Mouse (Mus musculus) thymus, postnatal 25 days (tissue): ENCODE measurements at regions not wholly inside any gene's neighbourhood (a gene's known extent, or its start where the extent isn't known, plus 50 kb on each side); places are given as distances from the start of the nearest gene placed in this dataset.

ENCODE experiments used
- DNase-seq: peaks from one replicate; pipeline ENCODE4 v3.0.0; 2022

- DNase-seq, result no peak
Observed at GRCm38 (mm10) chr3:157699961-157700360, 133.3 kb downstream of the Ptger3 start.

GRCm38 (mm10) chr3:157698529-157698928 is 131.8 kb downstream of the Ptger3 start:
- DNase-seq, result no peak

- no peak for DNase-seq
Observed at GRCm38 (mm10) chr3:157695128-157696075, 128.7 kb downstream of the Ptger3 start.
